Mouse (Mus musculus): ENCODE results near the gene Zc3hav1.

Zc3hav1 gene

GRCm38 (mm10) chr6:38353811-38354722 lies at the start of gene Zc3hav1:
TSS of gene Zc3hav1 (minus strand) at chr6:38354603.
- in situ Hi-C loops (cut with MboI, MseI) = no loop called here

GRCm38 (mm10) chr6:38389671-38390070 lies 35.3 kb upstream of the Zc3hav1 start:
- in situ Hi-C loops (cut with MboI, MseI) = loop anchor here (10.0 kb wide), 1 partner anchor 135 kb away; no protein-coding TSS in a partner anchor

- in situ Hi-C loops (cut with MboI, MseI) = no loop called here
Observed at GRCm38 (mm10) chr6:38381129-38381771, 26.8 kb upstream of the Zc3hav1 start, which contains the start of gene Ttc26. TSS of gene Ttc26 (plus strand) at chr6:38381469.

GRCm38 (mm10) chr6:38380764-38381128 lies 26.3 kb upstream of the Zc3hav1 start:
- in situ Hi-C loops (cut with MboI, MseI) = no loop called here

- in situ Hi-C loops (cut with MboI, MseI) = no loop called here
Observed at GRCm38 (mm10) chr6:38374271-38374670, 19.9 kb upstream of the Zc3hav1 start.

GRCm38 (mm10) chr6:38369945-38370344 lies 15.5 kb upstream of the Zc3hav1 start:
- in situ Hi-C loops (cut with MboI, MseI) = no loop called here

- in situ Hi-C loops (cut with MboI, MseI) = no loop called here
Observed at GRCm38 (mm10) chr6:38364121-38364520, 9.7 kb upstream of the Zc3hav1 start.

GRCm38 (mm10) chr6:38363370-38363769 lies 9.0 kb upstream of the Zc3hav1 start:
- in situ Hi-C loops (cut with MboI, MseI) = no loop called here

- in situ Hi-C loops (cut with MboI, MseI) = no loop called here
Observed at GRCm38 (mm10) chr6:38361937-38362336, 7.5 kb upstream of the Zc3hav1 start.

- in situ Hi-C loops (cut with MboI, MseI) = no loop called here
Observed at GRCm38 (mm10) chr6:38361065-38361464, 6.7 kb upstream of the Zc3hav1 start.

- in situ Hi-C loops (cut with MboI, MseI) = loop anchor here (5.0 kb wide), 1 partner anchor 172 kb away; the partner anchor contains the start of gene Fmc1
Observed at GRCm38 (mm10) chr6:38359736-38360499, 5.5 kb upstream of the Zc3hav1 start.

- in situ Hi-C loops (cut with MboI, MseI) = loop anchor here (5.0 kb wide), 1 partner anchor 173 kb away; the partner anchor contains the start of gene Fmc1
Observed at GRCm38 (mm10) chr6:38359044-38359735, 4.8 kb upstream of the Zc3hav1 start.

- in situ Hi-C loops (cut with MboI, MseI) = loop anchor here (5.0 kb wide), 1 partner anchor 174 kb away; the partner anchor contains the start of gene Fmc1
Observed at GRCm38 (mm10) chr6:38358253-38359027, 4.0 kb upstream of the Zc3hav1 start.

- in situ Hi-C loops (cut with MboI, MseI) = loop anchor here (5.0 kb wide), 1 partner anchor 175 kb away; the partner anchor contains the start of gene Fmc1
Observed at GRCm38 (mm10) chr6:38357603-38358252, 3.3 kb upstream of the Zc3hav1 start.

- in situ Hi-C loops (cut with MboI, MseI) = loop anchor here (5.0 kb wide), 1 partner anchor 175 kb away; the partner anchor contains the start of gene Fmc1
Observed at GRCm38 (mm10) chr6:38356661-38357433, 2.4 kb upstream of the Zc3hav1 start.

- in situ Hi-C loops (cut with MboI, MseI) = loop anchor here (5.0 kb wide), 1 partner anchor 176 kb away; the partner anchor contains the start of gene Fmc1
Observed at GRCm38 (mm10) chr6:38355862-38356261, 1.5 kb upstream of the Zc3hav1 start.

- in situ Hi-C loops (cut with MboI, MseI) = loop anchor here (5.0 kb wide), 1 partner anchor 177 kb away; the partner anchor contains the start of gene Fmc1
Observed at GRCm38 (mm10) chr6:38355354-38355823, 986 bp upstream of the Zc3hav1 start.

GRCm38 (mm10) chr6:38354723-38355353 lies 435 bp upstream of the Zc3hav1 start:
- in situ Hi-C loops (cut with MboI, MseI) = loop anchor here (5.0 kb wide), 1 partner anchor 177 kb away; the partner anchor contains the start of gene Fmc1
